Mouse (Mus musculus) urinary bladder, postnatal 0 days (tissue): ENCODE results near the gene Shisa4. TPM values are rescaled to one million over a fixed set of nuclear protein-coding genes. Genes with fewer than 3 reads are reported as not detected.

Experiments used
- polyA plus RNA-seq: library from polyadenylated mRNA; unstranded; fragments of >200 nt; fragmentation: Nextera tagmentation; extraction: Ambion mirVana; gene quantifications from 2 replicates; pipeline ENCODE4 v1.2.1, GENCODE M21; 2015

The Shisa4 gene
- polyA plus RNA-seq: 23.5 and 27.5 TPM in 2 replicates

DNA sequence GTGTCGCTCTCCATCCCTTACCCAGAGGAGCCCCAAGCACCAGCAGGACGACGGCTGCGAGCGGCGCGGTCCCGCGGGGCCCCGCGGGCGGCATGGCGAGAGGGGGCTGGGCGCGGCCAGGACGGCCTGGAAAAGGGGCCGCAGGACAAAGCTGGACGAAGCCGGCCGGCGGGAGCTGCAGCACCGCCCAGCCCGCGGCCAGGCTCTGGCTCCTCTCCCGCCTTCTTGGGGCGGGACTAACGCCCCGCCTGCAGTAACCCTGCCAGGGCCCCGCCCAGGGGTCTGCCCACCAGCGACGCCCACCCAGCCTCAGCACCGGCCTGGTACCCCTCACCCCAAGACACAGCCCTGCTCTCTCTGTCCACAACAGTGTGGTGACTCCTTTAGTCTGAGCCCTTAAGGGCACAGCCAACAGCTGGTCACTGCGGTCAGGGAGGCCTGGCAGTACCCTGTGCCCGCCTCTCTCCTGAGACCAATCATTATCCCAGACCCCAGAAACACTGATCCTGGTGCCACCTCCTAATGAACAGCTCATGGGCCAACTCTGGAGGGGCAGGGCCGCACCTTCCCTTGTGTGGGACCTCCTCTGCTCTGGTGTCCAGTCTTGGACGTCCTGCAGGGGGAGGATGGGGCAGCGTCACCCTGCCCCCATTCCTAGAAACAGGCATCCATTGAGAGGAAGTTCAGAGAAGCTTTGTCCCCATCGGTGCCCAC lies at the start of gene Shisa4:
Shisa4 (minus strand) TSS at position 370 of the 714 bp plus-strand sequence.

DNA sequence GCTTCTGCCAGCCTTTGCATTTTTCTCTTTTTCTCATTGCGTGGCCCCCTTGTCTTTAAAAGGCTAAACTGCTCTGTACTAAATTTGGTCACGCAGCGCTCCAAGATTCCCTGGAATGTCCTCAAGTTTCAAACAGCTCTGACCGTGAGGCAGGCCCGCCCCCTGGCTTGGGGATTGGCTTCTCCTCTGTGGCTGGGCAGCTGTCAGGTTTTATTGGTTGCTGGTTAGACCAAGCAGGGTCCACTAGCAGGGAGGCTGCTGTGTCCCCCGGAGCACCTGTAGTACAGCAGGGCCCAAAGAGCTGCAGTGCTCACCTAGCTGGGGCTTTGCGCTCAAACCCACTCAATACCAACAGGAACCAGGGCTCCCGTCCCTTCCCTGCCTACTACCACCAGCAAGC lies 50.5 kb downstream of the Shisa4 start, which contains the start of gene Lmod1:
Lmod1 (plus strand) TSS at position 237 of the 400 bp plus-strand sequence.

Other genes with a start within 250 kb of the Shisa4 start
- 0.81 and 3.6 TPM in 2 replicates for gene Ptpn7, start 242.5 kb downstream of the Shisa4 start, polyA plus RNA-seq
- 78.3 and 82.7 TPM in 2 replicates for gene Arl8a, start 228.4 kb downstream of the Shisa4 start, polyA plus RNA-seq
- gene Gpr37l1, start 207.6 kb downstream of the Shisa4 start, polyA plus RNA-seq: 0.08 and 0.16 TPM in 2 replicates
- gene Elf3, start 116.7 kb downstream of the Shisa4 start, polyA plus RNA-seq: 29.5 and 36.1 TPM in 2 replicates
- gene Rnpep, start 91.2 kb downstream of the Shisa4 start, polyA plus RNA-seq: 50.7 and 54.3 TPM in 2 replicates
- gene Timm17a, start 61.5 kb downstream of the Shisa4 start, polyA plus RNA-seq: 283 and 284 TPM in 2 replicates
- gene Lmod1, start 50.4 kb downstream of the Shisa4 start, polyA plus RNA-seq: 145 and 160 TPM in 2 replicates
- 33.5 and 38.1 TPM in 2 replicates for gene Ipo9, start 55.3 kb upstream of the Shisa4 start, polyA plus RNA-seq
- 12.2 TPM in 2 replicates for gene Nav1, start 232.1 kb upstream of the Shisa4 start, polyA plus RNA-seq